Mouse (Mus musculus): ENCODE measurements around the gene Crp. TPM values are rescaled to one million over a fixed set of nuclear protein-coding genes. Genes with fewer than 3 reads are reported as not detected.

Crp gene
- polyA plus RNA-seq, 1 experiment from 2014 or later: not detected

DNA sequence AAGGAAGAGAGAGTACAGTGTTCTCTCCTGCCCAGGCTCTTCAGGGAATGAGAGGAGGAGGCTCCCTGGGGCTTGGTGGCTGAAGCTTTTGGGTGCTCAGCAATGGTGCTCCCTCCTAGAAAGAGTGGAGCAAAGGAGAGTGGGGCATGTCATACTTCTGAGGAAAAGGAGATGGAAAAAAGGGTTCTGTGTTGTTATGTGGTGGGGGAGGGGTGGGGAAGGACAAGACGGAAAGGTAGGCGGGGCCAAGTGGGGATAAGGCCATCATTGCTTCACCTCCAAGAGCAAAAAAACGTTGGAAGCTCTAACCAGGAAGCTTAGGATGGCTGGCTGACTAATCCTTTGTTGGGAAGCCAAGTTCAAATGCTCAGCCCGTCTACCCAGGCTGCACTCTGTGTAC, 14.1 kb downstream of the Crp start:
- DNase-seq: no peak
- no peaks in the 10 kb centered on the region for H3K4me1 ChIP-seq (ENCODE audit: insufficient read depth)
- TF ChIP-seq CTCF (IDR thresholded peaks at IDR 0.05; ENCODE audit: low read depth): no peak
- no peak overlapping the region for H3K27ac ChIP-seq (ENCODE audit: low read depth)
- no peaks in the 10 kb centered on the region for H3K36me3 ChIP-seq (ENCODE audit: insufficient read depth)
- no peak overlapping the region for H3K4me3 ChIP-seq (ENCODE audit: low read depth, low read length)
- no peaks in the 10 kb centered on the region for H3K9me3 ChIP-seq (ENCODE audit: low read depth, low read length)
- H3K27me3 ChIP-seq (ENCODE audit: insufficient read depth, low read length): no peaks in the 10 kb centered on the region
- H3K9ac ChIP-seq: no peak overlapping the region
- no peak overlapping the region for H3K4me2 ChIP-seq
- 47% methylated on average over 4 of the region's 4 CpGs for WGBS
- no peak for ATAC-seq (ENCODE audit: insufficient read depth)

DNA sequence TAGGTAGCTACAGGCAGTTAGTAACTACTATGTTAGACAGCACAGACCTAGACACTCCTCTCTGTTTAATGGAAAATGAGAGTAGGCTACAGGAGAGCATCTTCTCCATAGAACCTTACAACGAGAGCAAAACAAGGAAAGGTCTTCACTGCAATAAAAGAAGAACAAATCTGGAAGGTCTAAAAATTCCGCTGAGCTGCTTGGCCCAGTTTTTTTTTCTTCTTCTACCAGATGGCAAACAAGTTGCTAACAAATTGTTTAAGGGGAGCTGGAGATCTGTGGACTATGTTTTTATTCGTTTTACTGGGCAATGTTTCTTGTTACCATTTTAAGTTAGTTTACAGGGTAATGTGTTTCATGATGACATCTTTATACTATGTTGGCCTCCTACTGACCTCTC, 53.4 kb downstream of the Crp start:
- no peak overlapping the region for H3K4me2 ChIP-seq
- H3K9ac ChIP-seq: no peak overlapping the region
- no peaks in the 10 kb centered on the region for H3K27me3 ChIP-seq (ENCODE audit: insufficient read depth, low read length)
- no peaks in the 10 kb centered on the region for H3K36me3 ChIP-seq (ENCODE audit: insufficient read depth)
- no peak overlapping the region for H3K4me3 ChIP-seq (ENCODE audit: low read depth, low read length)
- ATAC-seq (ENCODE audit: insufficient read depth) (no peak), DNase-seq (no peak)
- TF ChIP-seq CTCF (IDR thresholded peaks at IDR 0.05; ENCODE audit: low read depth): no peak
- no peaks in the 10 kb centered on the region for H3K4me1 ChIP-seq (ENCODE audit: insufficient read depth)
- 56% methylated on average over 3 of the region's 3 CpGs for WGBS
- H3K27ac ChIP-seq (ENCODE audit: low read depth): no peak overlapping the region
- no peaks in the 10 kb centered on the region for H3K9me3 ChIP-seq (ENCODE audit: low read depth, low read length)

DNA sequence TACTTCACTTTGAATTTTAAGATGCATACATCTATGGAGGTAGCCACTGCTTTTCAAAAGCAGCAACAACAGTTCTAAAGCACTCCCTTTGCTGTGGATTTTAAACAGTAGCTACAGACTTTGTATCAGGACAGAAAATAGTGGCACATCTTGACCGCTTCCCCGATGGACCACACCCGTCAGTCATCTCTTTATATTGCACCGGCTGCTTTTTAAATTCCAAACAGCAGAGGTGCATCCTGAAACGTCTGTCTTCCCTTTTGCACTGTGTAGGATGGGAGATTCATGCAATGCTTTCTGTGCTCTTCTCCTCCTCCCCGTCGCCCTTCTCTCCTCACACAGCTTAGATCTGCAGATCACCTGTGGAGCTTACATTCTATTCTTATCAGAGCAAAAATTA, 57.3 kb downstream of the Crp start:
- H3K36me3 ChIP-seq (ENCODE audit: insufficient read depth): no peaks in the 10 kb centered on the region
- no peak for DNase-seq
- TF ChIP-seq CTCF (IDR thresholded peaks at IDR 0.05; ENCODE audit: low read depth): no peak
- H3K9me3 ChIP-seq (ENCODE audit: low read depth, low read length): no peaks in the 10 kb centered on the region
- H3K27ac ChIP-seq (ENCODE audit: low read depth): no peak overlapping the region
- no peak for ATAC-seq (ENCODE audit: insufficient read depth)
- H3K4me2 ChIP-seq: no peak overlapping the region
- 66% methylated on average over 7 of the region's 7 CpGs for WGBS
- H3K4me3 ChIP-seq (ENCODE audit: low read depth, low read length): no peak overlapping the region
- no peaks in the 10 kb centered on the region for H3K4me1 ChIP-seq (ENCODE audit: insufficient read depth)
- H3K9ac ChIP-seq: no peak overlapping the region
- H3K27me3 ChIP-seq (ENCODE audit: insufficient read depth, low read length): no peaks in the 10 kb centered on the region

DNA sequence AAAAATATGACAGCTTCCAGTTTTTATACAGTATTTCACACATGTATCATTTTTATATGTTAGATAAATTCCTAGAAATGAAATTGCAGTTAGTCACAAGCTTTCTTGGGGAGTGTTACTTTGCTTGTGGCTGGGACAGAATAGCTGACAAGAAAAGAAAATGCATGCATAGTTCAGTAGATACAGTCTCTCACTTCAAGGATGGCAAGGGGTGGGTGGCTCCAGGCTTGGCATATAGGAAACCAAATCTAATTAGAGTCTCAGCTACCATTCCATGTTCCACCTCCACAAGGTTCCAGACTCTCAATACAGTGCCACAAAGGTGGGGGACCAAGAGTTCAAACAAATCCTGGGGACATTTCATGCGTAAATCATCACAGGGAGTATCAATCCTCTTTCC, 61.7 kb downstream of the Crp start:
- Histone ChIP-seq H3K4me3 (ENCODE audit: low read depth, low read length) (no peak overlapping the region), H3K4me1 (ENCODE audit: insufficient read depth) (no peaks in the 10 kb centered on the region), H3K4me2 (no peak overlapping the region), H3K36me3 (ENCODE audit: insufficient read depth) (no peaks in the 10 kb centered on the region), H3K9me3 (ENCODE audit: low read depth, low read length) (no peaks in the 10 kb centered on the region), H3K9ac (no peak overlapping the region), H3K27ac (ENCODE audit: low read depth) (no peak overlapping the region), H3K27me3 (ENCODE audit: insufficient read depth, low read length) (no peaks in the 10 kb centered on the region)
- no peak for DNase-seq
- no peak for TF ChIP-seq CTCF (IDR thresholded peaks at IDR 0.05; ENCODE audit: low read depth)
- 63% methylated on average over 1 of the region's 1 CpGs for WGBS
- ATAC-seq (ENCODE audit: insufficient read depth): no peak

DNA sequence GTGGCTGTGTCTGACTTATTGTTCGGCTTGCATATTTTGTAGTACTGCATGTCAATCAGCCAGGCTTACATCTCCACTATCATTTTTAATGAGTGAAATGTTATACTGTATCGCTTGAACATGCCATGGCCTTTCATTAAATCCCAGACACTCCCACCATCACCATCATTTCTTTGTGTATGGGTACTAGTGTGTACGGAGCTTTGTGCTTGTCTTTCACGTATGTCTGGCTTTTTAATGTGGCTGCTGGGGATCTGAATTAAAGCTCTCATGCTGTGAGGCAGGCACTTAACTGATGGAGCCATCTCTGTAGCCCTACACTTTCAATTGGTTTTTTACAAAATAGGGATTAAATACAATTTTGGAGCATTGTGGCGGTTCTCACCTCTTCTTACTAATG, 81.3 kb downstream of the Crp start:
- 86% methylated on average over 5 of the region's 5 CpGs for WGBS
- no peak overlapping the region for H3K9ac ChIP-seq
- TF ChIP-seq CTCF (IDR thresholded peaks at IDR 0.05; ENCODE audit: low read depth): no peak

DNA sequence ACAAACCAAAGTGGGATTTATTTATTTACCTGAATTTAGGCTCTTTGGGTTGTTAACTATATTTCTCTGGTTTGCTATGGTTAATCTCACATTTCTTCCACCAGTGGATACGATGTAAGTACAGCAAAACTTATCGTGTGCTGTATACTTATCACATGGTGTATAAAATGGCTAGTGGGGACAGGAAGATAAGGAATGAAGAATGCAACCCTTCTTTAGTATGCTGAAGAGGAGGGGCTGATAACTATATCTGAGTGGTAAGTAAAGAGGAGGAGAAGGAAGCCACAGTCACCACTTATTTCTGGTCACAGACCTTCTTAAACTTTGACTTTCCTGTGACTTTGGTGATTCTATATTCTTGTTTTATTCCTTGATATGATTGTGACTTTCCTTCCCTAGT, 87.5 kb downstream of the Crp start:
- no peaks in the 10 kb centered on the region for H3K36me3 ChIP-seq (ENCODE audit: insufficient read depth)
- no peak for TF ChIP-seq CTCF (IDR thresholded peaks at IDR 0.05; ENCODE audit: low read depth)
- no peaks in the 10 kb centered on the region for H3K9me3 ChIP-seq (ENCODE audit: low read depth, low read length)
- no peak overlapping the region for H3K4me3 ChIP-seq (ENCODE audit: low read depth, low read length)
- DNase-seq: no peak
- no peak overlapping the region for H3K27ac ChIP-seq (ENCODE audit: low read depth)
- H3K4me1 ChIP-seq (ENCODE audit: insufficient read depth): no peaks in the 10 kb centered on the region
- no peak overlapping the region for H3K9ac ChIP-seq
- 56% methylated on average over 2 of the region's 2 CpGs for WGBS
- H3K4me2 ChIP-seq: no peak overlapping the region
- no peaks in the 10 kb centered on the region for H3K27me3 ChIP-seq (ENCODE audit: insufficient read depth, low read length)
- ATAC-seq (ENCODE audit: insufficient read depth): no peak

More for the DNA sequence above, 81.3 kb downstream of the Crp start:
- H3K4me3 ChIP-seq (ENCODE audit: low read depth, low read length): no peak overlapping the region
- H3K27ac ChIP-seq (ENCODE audit: low read depth): no peak overlapping the region
- H3K4me2 ChIP-seq: no peak overlapping the region
- no peaks in the 10 kb centered on the region for H3K27me3 ChIP-seq (ENCODE audit: insufficient read depth, low read length)
- DNase-seq (no peak), ATAC-seq (ENCODE audit: insufficient read depth) (no peak)
- H3K9me3 ChIP-seq (ENCODE audit: low read depth, low read length): no peaks in the 10 kb centered on the region
- no peaks in the 10 kb centered on the region for H3K36me3 ChIP-seq (ENCODE audit: insufficient read depth)
- H3K4me1 ChIP-seq (ENCODE audit: insufficient read depth): no peaks in the 10 kb centered on the region

DNA sequence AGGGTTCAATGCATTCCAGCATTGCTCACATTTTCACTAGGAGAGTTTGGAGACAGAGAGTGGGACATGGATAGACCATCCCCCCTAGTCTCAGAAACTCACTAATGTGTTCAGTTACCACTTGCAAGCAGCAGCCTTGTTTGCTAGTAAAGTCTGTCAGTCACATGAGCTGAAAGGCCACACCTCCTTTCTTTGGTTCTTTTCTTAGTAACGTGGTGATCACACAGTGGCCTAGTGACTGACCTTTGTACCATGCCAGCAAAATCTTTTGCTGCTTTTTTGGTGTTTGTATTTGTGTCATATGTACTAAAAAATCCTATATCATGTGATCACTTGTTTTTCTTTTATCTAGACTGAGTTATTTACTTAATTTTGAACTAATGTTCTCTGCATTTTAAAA, 88.0 kb downstream of the Crp start:
- Histone ChIP-seq H3K4me3 (ENCODE audit: low read depth, low read length) (no peak overlapping the region), H3K4me2 (no peak overlapping the region), H3K9ac (no peak overlapping the region), H3K4me1 (ENCODE audit: insufficient read depth) (no peaks in the 10 kb centered on the region), H3K9me3 (ENCODE audit: low read depth, low read length) (no peaks in the 10 kb centered on the region), H3K36me3 (ENCODE audit: insufficient read depth) (no peaks in the 10 kb centered on the region), H3K27ac (ENCODE audit: low read depth) (no peak overlapping the region), H3K27me3 (ENCODE audit: insufficient read depth, low read length) (no peaks in the 10 kb centered on the region)
- 17% methylated on average over 1 of the region's 1 CpGs for WGBS
- no peak for TF ChIP-seq CTCF (IDR thresholded peaks at IDR 0.05; ENCODE audit: low read depth)
- DNase-seq (no peak), ATAC-seq (ENCODE audit: insufficient read depth) (no peak)

DNA sequence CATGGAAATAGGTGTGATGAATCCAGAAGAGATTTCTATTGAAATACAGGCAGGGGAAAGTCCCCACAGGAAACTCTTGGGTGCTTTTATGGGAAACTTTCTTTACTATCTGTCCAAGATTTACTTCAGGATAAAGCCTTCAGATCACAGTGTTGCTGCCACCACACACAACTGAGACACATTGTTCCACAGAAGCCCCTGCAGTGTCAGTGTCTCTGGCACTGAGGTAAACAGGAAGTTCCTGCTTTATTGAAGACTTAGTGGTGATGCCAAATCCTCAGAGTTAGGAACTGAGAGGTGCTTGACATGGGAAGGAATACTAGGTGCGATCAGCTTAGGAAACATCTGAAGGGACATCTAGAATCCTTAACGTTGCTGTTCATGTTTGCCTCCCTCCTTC, 131.1 kb downstream of the Crp start:
- no peak overlapping the region for H3K4me3 ChIP-seq (ENCODE audit: low read depth, low read length)
- 69% methylated on average over 2 of the region's 2 CpGs for WGBS
- no peak for DNase-seq

More for the DNA sequence above, 131.1 kb downstream of the Crp start:
- no peak for ATAC-seq (ENCODE audit: insufficient read depth)
- Histone ChIP-seq H3K27ac (ENCODE audit: low read depth) (no peak overlapping the region), H3K36me3 (ENCODE audit: insufficient read depth) (no peaks in the 10 kb centered on the region), H3K27me3 (ENCODE audit: insufficient read depth, low read length) (no peaks in the 10 kb centered on the region), H3K4me1 (ENCODE audit: insufficient read depth) (no peaks in the 10 kb centered on the region), H3K9ac (no peak overlapping the region), H3K9me3 (ENCODE audit: low read depth, low read length) (no peaks in the 10 kb centered on the region), H3K4me2 (no peak overlapping the region)
- no peak for TF ChIP-seq CTCF (IDR thresholded peaks at IDR 0.05; ENCODE audit: low read depth)
